Mouse (Mus musculus) lung, postnatal 0 days (tissue): ENCODE measurements at regions not wholly inside any gene's neighbourhood (a gene's known extent, or its start where the extent isn't known, plus 50 kb on each side); places are given as distances from the start of the nearest gene placed in this dataset. TPM values are rescaled to one million over a fixed set of nuclear protein-coding genes. Genes with fewer than 3 reads are reported as not detected.
A peak's percentile ranks its signal among the peaks of the same experiment; 100 is the strongest.

Source experiments
- ATAC-seq: fragments of 200-750 bp; cut with Nextera tagmentation; 2 replicates; pipeline ENCODE4 v1.8.0; 2017; ENCODE audit warnings: moderate library complexity
- DNase-seq: peaks from one replicate; pipeline ENCODE4 v3.0.0-alpha.2; 2016; ENCODE audit warnings: low spot score
- H3K27ac ChIP-seq: fragments of 300-500 bp; sonication (generic); 2 replicates; pipeline ENCODE4 v1.5.1; 2014; ENCODE audit warnings: antibody characterized with exemption, mild to moderate bottlenecking, low read length, mixed read lengths
- H3K27me3 ChIP-seq: fragments of 300-500 bp; sonication (generic); replicated peaks from 2 replicates; pipeline ENCODE4 v1.6.1; 2014; ENCODE audit warnings: low read length, mixed read lengths; ENCODE audit not compliant: insufficient read depth
- H3K36me3 ChIP-seq: fragments of 300-500 bp; sonication (generic); 2 replicates; pipeline ENCODE4 v1.6.1; 2014; ENCODE audit warnings: low read length, mixed read lengths; ENCODE audit not compliant: insufficient read depth
- H3K4me1 ChIP-seq: fragments of 300-500 bp; sonication (generic); 2 replicates; pipeline ENCODE4 v1.6.1; 2014; ENCODE audit warnings: antibody characterized with exemption, low read depth, low read length, mixed read lengths; ENCODE audit not compliant: insufficient read depth
- H3K4me2 ChIP-seq: fragments of 300-500 bp; sonication (generic); replicated peaks from 2 replicates; pipeline ENCODE4 v1.6.1; 2014; ENCODE audit warnings: low read depth, mild to moderate bottlenecking, low read length, moderate library complexity, mixed read lengths
- H3K4me3 ChIP-seq: fragments of 300-500 bp; sonication (generic); 2 replicates; pipeline ENCODE4 v1.5.1; 2014; ENCODE audit warnings: low read depth, low read length
- H3K9ac ChIP-seq: fragments of 300-500 bp; sonication (generic); replicated peaks from 2 replicates; pipeline ENCODE4 v1.6.1; 2014; ENCODE audit warnings: low read depth, mild to moderate bottlenecking
- H3K9me3 ChIP-seq: fragments of 300-500 bp; sonication (generic); 2 replicates; pipeline ENCODE4 v1.6.1; 2016; ENCODE audit warnings: low read length, mixed read lengths
- CTCF ChIP-seq: IDR thresholded peaks from 2 replicates; pipeline ENCODE4 v1.5.1; 2016; ENCODE audit warnings: antibody characterized with exemption, mild to moderate bottlenecking
- EP300 ChIP-seq: IDR thresholded peaks from 2 replicates; pipeline ENCODE4 v1.6.1; 2016; ENCODE audit warnings: antibody characterized with exemption, mild to moderate bottlenecking, control low read depth
- WGBS: fragments of 180-500 bp; shearing (Covaris S2); extraction: QIAGEN DNeasy Blood & Tissue Kit; methylation state at CpG from one replicate; pipeline ENCODE4 v1.1.7; 2014; 5-methylcytosine and 5-hydroxymethylcytosine counted together
- microRNA-seq: library from miRNA; unstranded; fragments of <30 nt; microRNA quantifications from one replicate; pipeline ENCODE4, GENCODE M21; 2016

DNA sequence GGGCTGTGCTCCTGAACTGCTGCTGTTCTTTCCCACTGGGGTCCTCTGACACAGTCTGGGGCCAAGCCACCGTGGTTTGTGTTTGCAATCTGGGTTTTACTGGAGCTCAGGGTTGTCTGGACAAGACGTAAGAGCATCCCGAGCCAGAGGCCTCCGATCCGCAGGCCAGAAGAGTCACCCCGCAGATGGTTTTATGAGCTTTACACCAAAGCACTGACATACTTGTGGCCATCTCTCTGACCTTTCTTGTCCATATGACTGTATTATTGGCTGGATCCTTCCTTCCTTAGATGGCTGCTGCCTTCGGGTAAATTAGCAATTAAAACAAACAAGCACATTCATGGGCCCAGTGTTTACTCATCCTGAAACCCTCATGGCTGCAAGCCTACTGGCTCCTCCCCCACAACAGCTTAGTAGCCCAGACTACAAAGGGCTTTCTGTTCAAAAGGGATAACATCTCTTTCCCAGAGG lies 578.4 kb downstream of the Gm826 start:
- H3K9me3 ChIP-seq, result no peaks in the 10 kb centered on the region
- H3K4me3 ChIP-seq, result no peak overlapping the region
- TF ChIP-seq CTCF (no peak), EP300 (no peak)
- 36% methylated on average over 7 of the region's 7 CpGs for WGBS
- peak; percentile 37 for DNase-seq
- no peak overlapping the region for H3K9ac ChIP-seq
- ATAC-seq, result peak; percentile 64
- H3K27me3 ChIP-seq, result no peaks in the 10 kb centered on the region
- no peaks in the 10 kb centered on the region for H3K4me1 ChIP-seq
- no peak overlapping the region for H3K4me2 ChIP-seq
- no peak overlapping the region for H3K27ac ChIP-seq
- H3K36me3 ChIP-seq, result no peaks in the 10 kb centered on the region

DNA sequence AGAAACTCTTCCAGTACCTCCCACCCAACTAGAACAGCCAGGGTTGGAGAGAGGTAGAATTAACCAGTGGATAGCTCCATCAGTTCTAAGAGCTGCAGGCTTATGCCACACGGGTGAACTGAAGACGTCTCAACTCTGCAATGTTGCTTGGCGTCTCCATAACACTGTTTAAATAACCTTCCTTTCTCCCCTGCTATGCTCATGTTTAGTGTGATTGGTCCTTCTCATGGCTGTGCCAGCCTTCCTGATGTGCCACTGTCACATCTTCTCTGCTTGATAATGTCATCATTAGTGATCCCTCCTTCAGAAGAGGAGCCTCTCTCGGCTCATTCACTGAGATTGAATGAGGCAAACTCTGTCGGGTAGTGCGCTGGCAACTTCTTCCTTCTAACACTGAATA lies 573.2 kb downstream of the Gm826 start:
- no peak for TF ChIP-seq CTCF
- TF ChIP-seq EP300, result no peak
- Histone ChIP-seq H3K9me3 (no peaks in the 10 kb centered on the region), H3K4me2 (no peak overlapping the region), H3K9ac (no peak overlapping the region), H3K36me3 (no peaks in the 10 kb centered on the region), H3K27me3 (no peaks in the 10 kb centered on the region), H3K4me1 (no peaks in the 10 kb centered on the region), H3K27ac (no peak overlapping the region), H3K4me3 (no peak overlapping the region)
- DNase-seq (no peak), ATAC-seq (no peak)
- WGBS, result 82% methylated on average over 6 of the region's 6 CpGs

DNA sequence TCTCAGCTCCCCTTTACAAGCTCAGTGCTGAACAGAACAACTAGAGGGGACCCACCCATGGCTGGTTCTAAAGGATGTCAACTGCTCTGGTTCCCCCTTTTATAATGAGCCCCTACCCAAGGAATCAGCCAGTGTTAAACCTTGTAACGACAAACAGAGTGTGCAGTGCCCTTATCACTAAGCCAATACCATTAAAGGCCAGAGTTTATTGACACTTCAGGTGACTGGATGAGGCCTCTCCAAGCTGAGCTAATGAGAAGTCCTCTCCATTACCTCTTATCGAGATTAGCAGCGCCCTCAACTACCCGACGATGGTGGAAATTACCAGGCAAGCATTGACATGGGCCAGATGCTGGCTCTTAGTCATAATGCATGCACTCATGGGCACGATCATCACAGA lies 570.8 kb downstream of the Gm826 start:
- no peaks in the 10 kb centered on the region for H3K9me3 ChIP-seq
- no peaks in the 10 kb centered on the region for H3K27me3 ChIP-seq
- no peak overlapping the region for H3K9ac ChIP-seq
- TF ChIP-seq EP300 (no peak), CTCF (no peak)
- no peak for DNase-seq
- WGBS, result 12% methylated on average over 6 of the region's 6 CpGs
- H3K27ac ChIP-seq, result no peak overlapping the region
- no peak overlapping the region for H3K4me2 ChIP-seq
- ATAC-seq, result no peak
- no peak overlapping the region for H3K4me3 ChIP-seq
- no peaks in the 10 kb centered on the region for H3K4me1 ChIP-seq
- H3K36me3 ChIP-seq, result no peaks in the 10 kb centered on the region

Small RNAs in the stretch of these regions (microRNA-seq; reads per million reads assigned to microRNA genes)
- not detected for gene Gm44319
